Mouse (Mus musculus): Measurements from ENCODE around the gene Arfgap3.

- TF ChIP-seq CTCF (conservative IDR thresholded peaks at IDR 0.05; ENCODE audit: low read length) = no peak
- TF ChIP-seq NANOG (IDR thresholded peaks at IDR 0.05; ENCODE audit: borderline replicate concordance, low read length) = no peak
These were observed 33.1 kb upstream of the Arfgap3 start for GRCm38 (mm10) chr15:83383136-83383535.

Measured in E14TG2a.4 (cell line).